Mouse (Mus musculus): ENCODE measurements at regions not wholly inside any gene's neighbourhood (a gene's known extent, or its start where the extent isn't known, plus 50 kb on each side); places are given as distances from the start of the nearest gene placed in this dataset.

GRCm38 (mm10) chr8:90514191-90514590 is 166.0 kb upstream of the Tox3 start:
- no peak overlapping the region for H3K9ac ChIP-seq (replicated peaks)
- WGBS (ENCODE audit: insufficient replicate concordance) = 33% methylated on average over 3 of the region's 3 CpGs
- ATAC-seq (ENCODE audit: insufficient read depth) = no peak

GRCm38 (mm10) chr8:90513601-90514000 is 165.5 kb upstream of the Tox3 start:
- Histone ChIP-seq H3K27ac (no peak overlapping the region), H3K36me3 (replicated peaks; ENCODE audit: control insufficient read depth, insufficient read depth, low read depth) (no peaks in the 10 kb centered on the region), H3K4me2 (ENCODE audit: low read depth) (no peak overlapping the region), H3K4me3 (ENCODE audit: insufficient read depth in 1 of 2, low read depth in 2 of 2, low read length in 2 of 2) (no peak overlapping the region), H3K9ac (replicated peaks) (no peak overlapping the region), H3K9me3 (ENCODE audit: control insufficient read depth, low read length) (no peaks in the 10 kb centered on the region), H3K27me3 (ENCODE audit: control insufficient read depth, insufficient read depth, low read length) (no peaks in the 10 kb centered on the region), H3K4me1 (replicated peaks; ENCODE audit: control insufficient read depth in 2 of 2, insufficient read depth in 2 of 2, low read length in 1 of 2) (no peaks in the 10 kb centered on the region)
- 76% methylated on average over 4 of the region's 4 CpGs for WGBS (ENCODE audit: insufficient replicate concordance)
- no peak for TF ChIP-seq CTCF (IDR thresholded peaks at IDR 0.05; ENCODE audit: low read depth)
- TF ChIP-seq EP300 (IDR thresholded peaks at IDR 0.05; ENCODE audit: low read depth) = no peak
- DNase-seq (ENCODE audit: low read depth in 3 of 3, low spot score in 3 of 3) = no peak
- ATAC-seq (ENCODE audit: insufficient read depth) = no peak

More at GRCm38 (mm10) chr8:90514191-90514590, 166.0 kb upstream of the Tox3 start:
- no peak overlapping the region for H3K27ac ChIP-seq
- DNase-seq (ENCODE audit: low read depth in 3 of 3, low spot score in 3 of 3) = no peak
- no peaks in the 10 kb centered on the region for H3K27me3 ChIP-seq (ENCODE audit: control insufficient read depth, insufficient read depth, low read length)
- no peaks in the 10 kb centered on the region for H3K4me1 ChIP-seq (replicated peaks; ENCODE audit: control insufficient read depth in 2 of 2, insufficient read depth in 2 of 2, low read length in 1 of 2)
- no peak overlapping the region for H3K4me3 ChIP-seq (ENCODE audit: insufficient read depth in 1 of 2, low read depth in 2 of 2, low read length in 2 of 2)
- no peaks in the 10 kb centered on the region for H3K36me3 ChIP-seq (replicated peaks; ENCODE audit: control insufficient read depth, insufficient read depth, low read depth)
- no peak overlapping the region for H3K4me2 ChIP-seq (ENCODE audit: low read depth)
- TF ChIP-seq EP300 (IDR thresholded peaks at IDR 0.05; ENCODE audit: low read depth) (no peak), CTCF (IDR thresholded peaks at IDR 0.05; ENCODE audit: low read depth) (no peak)
- no peaks in the 10 kb centered on the region for H3K9me3 ChIP-seq (ENCODE audit: control insufficient read depth, low read length)

- no peak for DNase-seq (ENCODE audit: low read depth in 3 of 3, low spot score in 3 of 3)
- no peak for ATAC-seq (ENCODE audit: insufficient read depth)
- Histone ChIP-seq H3K36me3 (replicated peaks; ENCODE audit: control insufficient read depth, insufficient read depth, low read depth) (no peaks in the 10 kb centered on the region), H3K27ac (no peak overlapping the region), H3K4me2 (ENCODE audit: low read depth) (no peak overlapping the region), H3K9ac (replicated peaks) (no peak overlapping the region), H3K9me3 (ENCODE audit: control insufficient read depth, low read length) (no peaks in the 10 kb centered on the region), H3K4me3 (ENCODE audit: insufficient read depth in 1 of 2, low read depth in 2 of 2, low read length in 2 of 2) (no peak overlapping the region), H3K27me3 (ENCODE audit: control insufficient read depth, insufficient read depth, low read length) (no peaks in the 10 kb centered on the region), H3K4me1 (replicated peaks; ENCODE audit: control insufficient read depth in 2 of 2, insufficient read depth in 2 of 2, low read length in 1 of 2) (no peaks in the 10 kb centered on the region)
- TF ChIP-seq EP300 (IDR thresholded peaks at IDR 0.05; ENCODE audit: low read depth) (no peak), CTCF (IDR thresholded peaks at IDR 0.05; ENCODE audit: low read depth) (no peak)
- 72% methylated on average over 8 of the region's 8 CpGs for WGBS (ENCODE audit: insufficient replicate concordance)
Observed at GRCm38 (mm10) chr8:90513102-90513501, 165.0 kb upstream of the Tox3 start.

- no peaks in the 10 kb centered on the region for H3K27me3 ChIP-seq (ENCODE audit: control insufficient read depth, insufficient read depth, low read length)
- no peak overlapping the region for H3K4me2 ChIP-seq (ENCODE audit: low read depth)
- H3K9ac ChIP-seq (replicated peaks) = no peak overlapping the region
- DNase-seq (ENCODE audit: low read depth in 3 of 3, low spot score in 3 of 3) = no peak
- no peak overlapping the region for H3K4me3 ChIP-seq (ENCODE audit: insufficient read depth in 1 of 2, low read depth in 2 of 2, low read length in 2 of 2)
- no peak for TF ChIP-seq CTCF (IDR thresholded peaks at IDR 0.05; ENCODE audit: low read depth)
- no peak for TF ChIP-seq EP300 (IDR thresholded peaks at IDR 0.05; ENCODE audit: low read depth)
- no peak for ATAC-seq (ENCODE audit: insufficient read depth)
- H3K9me3 ChIP-seq (ENCODE audit: control insufficient read depth, low read length) = no peaks in the 10 kb centered on the region
- WGBS (ENCODE audit: insufficient replicate concordance) = 53% methylated on average over 2 of the region's 2 CpGs
- no peak overlapping the region for H3K27ac ChIP-seq
- no peaks in the 10 kb centered on the region for H3K4me1 ChIP-seq (replicated peaks; ENCODE audit: control insufficient read depth in 2 of 2, insufficient read depth in 2 of 2, low read length in 1 of 2)
- H3K36me3 ChIP-seq (replicated peaks; ENCODE audit: control insufficient read depth, insufficient read depth, low read depth) = no peaks in the 10 kb centered on the region
Observed at GRCm38 (mm10) chr8:90512594-90512993, 164.5 kb upstream of the Tox3 start.

GRCm38 (mm10) chr8:90504521-90504920 is 156.4 kb upstream of the Tox3 start:
- Histone ChIP-seq H3K36me3 (replicated peaks; ENCODE audit: control insufficient read depth, insufficient read depth, low read depth) (no peaks in the 10 kb centered on the region), H3K4me2 (ENCODE audit: low read depth) (no peak overlapping the region), H3K4me3 (ENCODE audit: insufficient read depth in 1 of 2, low read depth in 2 of 2, low read length in 2 of 2) (no peak overlapping the region), H3K9me3 (ENCODE audit: control insufficient read depth, low read length) (no peaks in the 10 kb centered on the region), H3K4me1 (replicated peaks; ENCODE audit: control insufficient read depth in 2 of 2, insufficient read depth in 2 of 2, low read length in 1 of 2) (no peaks in the 10 kb centered on the region), H3K27ac (no peak overlapping the region), H3K27me3 (ENCODE audit: control insufficient read depth, insufficient read depth, low read length) (no peaks in the 10 kb centered on the region), H3K9ac (replicated peaks) (no peak overlapping the region)
- ATAC-seq (ENCODE audit: insufficient read depth) = no peak
- no peak for TF ChIP-seq CTCF (IDR thresholded peaks at IDR 0.05; ENCODE audit: low read depth)
- no peak for TF ChIP-seq EP300 (IDR thresholded peaks at IDR 0.05; ENCODE audit: low read depth)
- DNase-seq (ENCODE audit: low read depth in 3 of 3, low spot score in 3 of 3) = no peak
- WGBS (ENCODE audit: insufficient replicate concordance) = 51% methylated on average over 5 of the region's 5 CpGs

All from liver, embryonic 14.5 days (tissue).